Mouse (Mus musculus) retina, adult 2 months (tissue): ENCODE measurements at regions not wholly inside any gene's neighbourhood (a gene's known extent, or its start where the extent isn't known, plus 50 kb on each side); places are given as distances from the start of the nearest gene placed in this dataset.

Experiments used
- DNase-seq: peaks from one replicate; pipeline ENCODE4 v3.0.0-alpha.2; 2012; ENCODE audit warnings: low read depth, low spot score

DNA sequence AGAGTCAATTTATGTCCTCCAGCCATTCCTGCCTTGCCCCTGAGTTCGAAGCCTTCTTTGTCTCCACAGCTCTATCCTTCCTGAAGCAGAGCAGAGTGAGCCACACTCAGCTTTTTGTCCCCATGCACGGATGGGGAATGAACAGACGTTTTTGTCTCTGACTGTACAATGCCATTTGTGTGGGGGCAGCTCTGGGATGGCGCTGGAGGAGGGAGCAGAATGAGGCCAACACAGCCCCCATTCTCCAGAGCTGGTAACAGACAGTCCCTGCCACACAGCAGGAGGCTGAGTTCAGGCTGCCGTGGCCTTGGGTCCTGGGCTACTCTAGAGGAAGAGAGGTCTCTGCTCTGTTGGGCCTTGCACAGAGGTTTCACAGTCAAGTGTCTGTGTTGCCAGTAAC, 327.4 kb downstream of the H2al1j start:
- DNase-seq: no peak

GRCm38 (mm10) chrX:11655466-11655865, 327.8 kb downstream of the H2al1j start:
- DNase-seq: no peak

DNA sequence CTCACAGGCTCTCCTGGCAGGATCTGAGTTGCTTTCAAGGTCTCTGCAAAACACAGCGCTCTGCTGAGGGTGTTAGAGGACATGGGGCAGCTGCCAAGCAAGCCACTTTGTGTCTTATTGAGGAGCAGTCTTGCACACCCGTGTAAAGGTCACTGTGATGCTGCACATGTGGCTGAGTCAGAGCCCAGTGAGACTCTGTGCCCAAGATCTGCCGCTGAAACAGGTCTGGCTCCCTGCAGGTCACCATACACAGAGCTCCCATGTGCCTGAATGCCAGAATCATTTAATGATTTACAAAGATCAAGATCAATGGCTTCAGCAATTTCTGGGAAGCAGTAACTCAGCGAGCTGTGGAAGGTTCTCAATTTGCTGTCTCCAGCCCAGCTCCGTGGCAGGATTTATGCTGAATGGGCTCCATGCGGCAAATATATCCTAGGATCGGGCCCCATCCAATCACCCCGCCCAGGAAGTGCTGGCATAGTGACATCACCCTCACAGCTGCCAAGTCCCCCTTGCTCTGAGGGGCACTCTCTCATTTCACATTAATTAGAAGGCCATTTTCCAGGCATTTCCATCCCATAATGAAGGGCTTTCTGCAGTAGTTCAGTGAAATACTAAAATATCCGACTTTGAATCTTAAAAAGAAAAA, 330.1 kb downstream of the H2al1j start:
- DNase-seq: no peak

- DNase-seq: no peak
Observed at GRCm38 (mm10) chrX:11663187-11663829, 335.7 kb downstream of the H2al1j start.

GRCm38 (mm10) chrX:11664330-11665061, 336.9 kb downstream of the H2al1j start:
- no peak for DNase-seq

- DNase-seq: no peak
Observed at GRCm38 (mm10) chrX:11665077-11665974, 337.7 kb downstream of the H2al1j start.

GRCm38 (mm10) chrX:11666517-11666916, 338.9 kb downstream of the H2al1j start:
- DNase-seq: no peak

- no peak for DNase-seq
Observed at GRCm38 (mm10) chrX:11671805-11672204, 344.2 kb downstream of the H2al1j start.

GRCm38 (mm10) chrX:11678086-11678485, 350.5 kb downstream of the H2al1j start:
- DNase-seq: no peak

- no peak for DNase-seq
Observed at GRCm38 (mm10) chrX:11681274-11681673, 353.7 kb downstream of the H2al1j start.

- DNase-seq: no peak
Observed at GRCm38 (mm10) chrX:11689989-11690405, 362.4 kb downstream of the H2al1j start.

GRCm38 (mm10) chrX:11690446-11690845, 362.8 kb downstream of the H2al1j start:
- DNase-seq: no peak

- no peak for DNase-seq
Observed at GRCm38 (mm10) chrX:11691019-11691418, 363.4 kb downstream of the H2al1j start.

GRCm38 (mm10) chrX:11696565-11696964, 368.9 kb downstream of the H2al1j start:
- DNase-seq: no peak

- DNase-seq: no peak
Observed at GRCm38 (mm10) chrX:11701095-11701494, 373.5 kb downstream of the H2al1j start.

DNA sequence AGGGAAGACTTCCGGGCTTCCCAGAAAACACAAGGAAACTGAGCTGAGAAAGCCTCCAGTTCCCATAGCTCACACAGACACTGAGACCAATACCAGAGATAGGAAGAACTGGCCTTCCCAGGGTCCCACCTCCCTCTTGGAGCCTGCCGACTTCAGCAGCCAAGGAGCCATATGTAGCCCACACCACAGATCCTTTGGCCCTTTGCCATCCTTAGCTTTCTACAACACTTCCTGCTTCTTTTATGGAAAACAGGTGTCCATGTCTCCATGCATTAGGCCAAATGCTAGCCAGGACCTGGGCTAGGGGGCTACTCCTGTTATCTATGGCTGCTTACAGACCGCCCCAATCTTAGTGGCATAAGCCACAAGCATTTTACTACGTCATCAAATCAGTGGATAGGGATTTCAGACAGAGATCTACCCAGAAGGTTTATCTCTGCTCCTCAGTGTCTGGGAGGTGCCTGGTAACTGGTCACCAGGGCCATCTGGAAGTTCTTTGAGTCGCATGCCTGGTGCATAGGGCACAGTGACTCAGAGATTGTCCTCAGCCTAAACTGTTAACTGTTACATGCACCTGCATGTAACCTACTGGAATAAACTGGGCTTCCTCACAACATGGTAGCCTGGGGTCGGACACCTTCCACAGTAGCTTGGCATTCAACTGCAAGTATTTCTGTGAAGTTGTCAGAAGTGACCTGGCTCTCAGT, 378.4 kb downstream of the H2al1j start:
- DNase-seq: no peak

DNA sequence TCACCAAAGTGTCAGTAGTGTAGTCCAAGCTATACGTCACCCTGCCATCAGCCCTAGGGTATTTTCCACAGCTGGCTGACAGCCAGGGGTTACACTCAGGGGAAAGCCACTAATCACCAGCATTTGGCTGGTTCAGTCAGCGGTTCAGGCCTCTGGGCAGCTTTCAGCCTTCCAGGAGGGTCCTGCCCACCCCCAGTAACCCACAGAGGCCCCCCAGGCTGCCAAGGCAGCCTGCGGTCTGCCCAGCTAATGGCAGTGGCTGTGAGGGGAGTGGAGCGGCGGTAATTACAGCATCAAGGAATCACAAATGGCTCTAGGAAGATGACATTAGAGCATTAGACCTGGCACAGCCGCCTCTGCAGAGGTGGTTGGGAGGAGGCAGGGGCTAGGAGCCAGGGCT, 379.7 kb downstream of the H2al1j start:
- no peak for DNase-seq

GRCm38 (mm10) chrX:11708325-11708724, 380.7 kb downstream of the H2al1j start:
- DNase-seq: no peak

DNA sequence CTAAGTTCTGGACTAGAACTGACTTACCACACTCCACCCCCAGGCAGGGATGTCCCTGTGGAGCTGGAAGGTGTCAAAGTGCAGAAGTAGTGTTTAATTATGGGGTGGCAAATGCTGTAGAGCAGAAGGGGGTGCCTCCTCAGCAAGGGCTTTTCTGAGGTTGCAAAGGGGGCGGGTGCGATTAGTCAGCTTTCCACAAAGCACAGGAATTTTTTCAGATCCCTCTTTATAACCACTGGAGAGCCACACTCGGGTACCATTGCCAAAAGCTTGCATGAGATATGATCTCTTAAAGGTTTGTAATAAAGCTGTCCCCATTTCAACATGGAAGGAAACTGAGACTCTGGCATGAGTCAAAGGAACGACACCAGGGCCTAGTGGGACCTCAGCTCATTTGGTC, 381.7 kb downstream of the H2al1j start:
- no peak for DNase-seq

- no peak for DNase-seq
Observed at GRCm38 (mm10) chrX:11713423-11713822, 385.8 kb downstream of the H2al1j start.

GRCm38 (mm10) chrX:11716773-11717172, 389.2 kb downstream of the H2al1j start:
- no peak for DNase-seq
